Mouse (Mus musculus) G1E (cell line): ENCODE data around the gene Fgfr2. TPM values are rescaled to one million over a fixed set of nuclear protein-coding genes. Genes with fewer than 3 reads are reported as not detected.

ENCODE experiments used
- ATAC-seq: 2 replicates; pipeline ENCODE4 v1.8.0; 2016; ENCODE audit warnings: mild to moderate bottlenecking; ENCODE audit not compliant: insufficient number of reproducible peaks, poor library complexity, low FRiP score, severe bottlenecking; ENCODE audit errors: extremely low read depth
- DNase-seq: peaks from one replicate; pipeline ENCODE4 v3.0.0; 2012; ENCODE audit warnings: low spot score
- H3K27me3 ChIP-seq: 2 replicates; pipeline ENCODE4 v1.6.1; 2012; ENCODE audit warnings: mild to moderate bottlenecking, low read length, inconsistent platforms; ENCODE audit not compliant: insufficient read depth
- H3K36me3 ChIP-seq: replicated peaks from 2 replicates; pipeline ENCODE3; 2012; ENCODE audit warnings: mild to moderate bottlenecking, inconsistent platforms
- H3K4me1 ChIP-seq: 2 replicates; pipeline ENCODE4 v1.6.1; 2012; ENCODE audit warnings: low read depth, low read length, inconsistent platforms, mixed read lengths; ENCODE audit not compliant: insufficient read depth
- H3K4me3 ChIP-seq: 2 replicates; pipeline ENCODE4 v1.5.1; 2012; ENCODE audit warnings: low read depth, mild to moderate bottlenecking, inconsistent platforms, low read length, moderate library complexity, mixed read lengths
- H3K9me3 ChIP-seq: replicated peaks from 2 replicates; pipeline ENCODE4 v1.6.1; 2012; ENCODE audit warnings: inconsistent platforms
- CTCF ChIP-seq: IDR thresholded peaks from 2 replicates; pipeline ENCODE4 v1.5.1; 2012; ENCODE audit warnings: low read depth, low read length, inconsistent platforms, mixed read lengths
- GATA1 ChIP-seq: IDR thresholded peaks from 2 replicates; pipeline ENCODE4 v1.6.1; 2012; ENCODE audit warnings: borderline replicate concordance, low read length, inconsistent platforms, mixed read lengths
- GATA2 ChIP-seq: IDR thresholded peaks from 2 replicates; pipeline ENCODE4 v1.6.1; 2012; ENCODE audit warnings: low read depth, low read length, inconsistent platforms, borderline replicate concordance
- POLR2AphosphoS5 ChIP-seq: IDR thresholded peaks from 2 replicates; pipeline ENCODE4 v1.6.1; 2012; ENCODE audit warnings: low read depth, low read length, inconsistent platforms; ENCODE audit not compliant: insufficient replicate concordance
- TAL1 ChIP-seq: conservative IDR thresholded peaks from 2 replicates; pipeline ENCODE4 v1.6.1; 2012; ENCODE audit warnings: low read depth, low read length, inconsistent platforms, mixed read lengths
- polyA plus RNA-seq: library from polyadenylated mRNA; stranded (reverse); fragments of >175 nt; gene quantifications from 2 replicates; pipeline ENCODE4 v1.2.3, GENCODE M21; 2012
- total RNA-seq, 2 experiments: library from RNA; stranded (forward) in 1 of 2; stranded (reverse) in 1 of 2; fragments of 200-1000 nt in 1 of 2; fragments of >200 nt in 1 of 2; fragmentation: Nextera tagmentation in 1 of 2; gene quantifications; 2 replicates each; pipeline ENCODE4 v1.2.3; 2014 to 2017

Gene Fgfr2
- total and polyA plus RNA-seq, 3 experiments = 0.22 TPM; not detected in 2

DNA sequence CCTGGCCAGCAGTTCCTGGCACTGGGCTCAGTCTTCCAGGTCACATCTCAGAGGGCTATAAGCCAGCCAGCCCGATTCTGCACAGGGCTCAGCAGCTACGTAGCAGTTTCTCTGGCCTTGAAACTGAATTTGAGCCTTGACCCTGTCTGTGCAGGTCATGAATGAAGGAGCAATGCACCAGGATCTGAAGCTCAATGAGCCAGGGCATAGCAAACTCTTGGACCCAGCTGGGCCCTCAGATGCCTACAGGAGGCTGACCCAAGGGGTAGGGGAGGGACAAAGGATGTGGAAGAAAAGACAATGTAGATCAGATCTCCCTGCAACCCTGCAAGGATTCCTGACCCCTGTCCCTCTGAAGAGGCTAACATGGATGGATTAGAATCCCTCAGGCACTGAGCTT, 1801.0 kb downstream of the Fgfr2 start, which contains the start of gene Cuzd1:
Cuzd1 (minus strand) TSS at position 101 of the 400 bp plus-strand sequence.
- DNase-seq (no peak), ATAC-seq (no peak)
- Histone ChIP-seq H3K36me3 (no peaks in the 10 kb centered on the region), H3K4me1 (no peaks in the 10 kb centered on the region), H3K27me3 (no peaks in the 10 kb centered on the region), H3K4me3 (no peak within 1 kb of the TSS), H3K9me3 (no peaks in the 10 kb centered on the region)
- TF ChIP-seq TAL1 (no peak), GATA2 (no peak), GATA1 (no peak), POLR2AphosphoS5 (no peak), CTCF (no peak)

DNA sequence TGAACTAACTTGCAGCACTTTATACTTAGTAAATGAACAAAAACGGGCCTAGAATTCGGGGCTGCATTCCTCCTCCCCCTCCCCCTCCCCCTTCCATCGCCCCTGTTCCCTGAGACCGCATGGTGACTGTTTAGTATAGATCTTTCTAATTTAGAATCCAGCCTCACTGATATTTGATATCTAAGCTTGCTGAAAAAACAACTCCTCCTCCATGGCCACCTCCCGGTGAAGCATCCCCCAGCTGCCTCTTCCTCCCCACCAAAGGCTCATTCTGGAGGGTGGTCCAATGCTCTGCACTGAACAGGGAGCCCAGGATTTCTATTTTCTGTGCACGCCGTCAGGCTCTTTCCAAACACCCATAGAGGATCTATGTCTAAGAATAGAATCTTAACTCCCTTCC, 1804.8 kb downstream of the Fgfr2 start:
- H3K9me3 ChIP-seq = no peaks in the 10 kb centered on the region
- no peak for ATAC-seq
- no peaks in the 10 kb centered on the region for H3K4me1 ChIP-seq
- H3K4me3 ChIP-seq = no peak overlapping the region
- H3K27me3 ChIP-seq = no peaks in the 10 kb centered on the region
- TF ChIP-seq GATA2 (no peak), POLR2AphosphoS5 (no peak), CTCF (no peak), TAL1 (no peak), GATA1 (no peak)
- H3K36me3 ChIP-seq = no peaks in the 10 kb centered on the region
- DNase-seq = no peak

DNA sequence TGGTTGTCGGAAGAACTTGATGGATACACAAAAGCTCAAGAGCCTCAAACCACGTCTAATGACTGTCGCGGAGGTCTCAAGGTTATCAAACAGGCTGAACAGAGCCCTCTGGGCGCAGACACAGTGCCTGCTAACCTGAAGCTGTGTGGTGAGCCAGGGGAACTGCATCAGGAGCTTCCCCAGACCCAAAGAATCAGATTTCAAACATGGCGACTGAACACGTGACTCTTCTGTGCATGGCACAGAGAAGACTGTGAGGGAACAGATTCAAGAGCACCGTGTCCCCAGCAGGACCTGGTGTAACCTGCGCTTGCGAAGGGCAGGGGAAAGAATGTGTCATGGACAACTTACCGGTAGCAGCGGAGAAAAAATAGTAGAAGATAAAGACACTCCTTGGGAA, 1805.6 kb downstream of the Fgfr2 start:
- no peak overlapping the region for H3K4me3 ChIP-seq
- DNase-seq (no peak), ATAC-seq (no peak)
- TF ChIP-seq GATA2 = no peak
- H3K27me3 ChIP-seq = no peaks in the 10 kb centered on the region
- no peaks in the 10 kb centered on the region for H3K9me3 ChIP-seq
- no peaks in the 10 kb centered on the region for H3K36me3 ChIP-seq
- H3K4me1 ChIP-seq = no peaks in the 10 kb centered on the region

DNA sequence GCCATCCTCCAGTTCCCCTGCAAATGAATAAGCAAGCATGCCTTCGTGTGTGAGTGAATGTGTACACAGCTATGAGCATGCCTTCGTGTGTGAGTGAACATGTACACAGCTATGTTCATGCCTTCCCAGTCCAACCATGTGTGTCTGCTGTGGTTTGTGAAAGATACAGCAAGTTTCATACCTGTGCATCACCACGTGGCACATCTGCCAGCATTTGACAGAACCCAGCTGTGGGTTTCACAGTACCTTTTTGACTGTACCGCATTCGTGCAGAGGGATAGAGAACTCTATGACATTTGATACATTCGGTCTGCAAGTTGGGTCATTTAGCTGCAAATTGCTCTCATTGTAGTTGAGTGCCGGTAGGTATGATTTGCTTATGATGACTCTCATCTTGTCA, 1808.7 kb downstream of the Fgfr2 start:
- no peak for ATAC-seq
- Histone ChIP-seq H3K27me3 (no peaks in the 10 kb centered on the region), H3K9me3 (no peaks in the 10 kb centered on the region), H3K4me1 (no peaks in the 10 kb centered on the region), H3K36me3 (no peaks in the 10 kb centered on the region), H3K4me3 (no peak overlapping the region)
- TF ChIP-seq POLR2AphosphoS5 (no peak), GATA1 (no peak), GATA2 (no peak), CTCF (no peak), TAL1 (no peak)
- no peak for DNase-seq

DNA sequence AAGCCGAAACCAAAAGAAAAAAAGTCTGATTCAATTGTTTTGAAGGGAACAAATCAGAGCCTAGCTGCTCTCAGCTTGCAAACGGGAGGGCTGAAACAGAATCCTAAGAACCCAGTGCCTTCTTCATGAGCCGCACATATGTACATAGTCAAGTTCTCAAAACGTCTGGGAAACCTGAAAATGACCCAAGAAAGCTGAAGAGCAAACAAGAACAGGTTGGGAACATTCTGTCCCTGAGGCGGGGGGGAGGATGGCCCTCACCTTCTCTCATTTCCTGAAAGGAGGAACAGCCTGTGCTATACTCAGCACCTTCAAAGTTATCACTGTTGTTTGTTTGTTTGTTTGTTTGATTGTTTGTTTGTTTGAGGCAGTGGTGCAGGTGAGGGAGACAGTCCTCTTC, 1816.4 kb downstream of the Fgfr2 start:
- H3K4me1 ChIP-seq = no peaks in the 10 kb centered on the region
- TF ChIP-seq CTCF (no peak), GATA2 (no peak), TAL1 (no peak), POLR2AphosphoS5 (no peak), GATA1 (no peak)
- no peak for DNase-seq
- H3K4me3 ChIP-seq = no peak overlapping the region
- no peaks in the 10 kb centered on the region for H3K36me3 ChIP-seq
- ATAC-seq = no peak
- H3K9me3 ChIP-seq = peaks cover 12% of the 10 kb centered on the region
- no peaks in the 10 kb centered on the region for H3K27me3 ChIP-seq

DNA sequence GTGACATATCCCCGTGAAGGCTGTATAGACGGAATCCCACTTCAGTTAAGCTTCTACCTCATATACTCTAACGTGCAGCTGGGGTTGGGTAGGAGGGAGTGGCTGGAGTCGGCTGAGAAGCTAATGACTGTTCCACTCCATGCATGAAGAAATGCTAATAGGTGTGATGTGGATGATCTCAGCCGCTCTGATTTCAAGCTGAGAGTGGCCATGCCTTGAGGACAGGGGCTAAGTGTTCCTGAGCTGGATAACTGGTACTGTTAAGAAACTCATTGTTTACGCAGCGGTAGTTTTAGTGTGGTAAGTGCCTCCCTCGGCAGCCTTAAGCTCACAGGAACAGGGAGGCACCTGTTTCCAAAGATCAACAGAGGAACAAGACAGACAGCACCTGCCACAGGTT, 1819.8 kb downstream of the Fgfr2 start:
- ATAC-seq (no peak), DNase-seq (no peak)
- no peak for TF ChIP-seq POLR2AphosphoS5
- no peak for TF ChIP-seq GATA1
- no peak for TF ChIP-seq TAL1
- no peak for TF ChIP-seq GATA2
- TF ChIP-seq CTCF = no peak
- H3K4me3 ChIP-seq = no peak overlapping the region
- H3K36me3 ChIP-seq = no peaks in the 10 kb centered on the region
- no peaks in the 10 kb centered on the region for H3K4me1 ChIP-seq
- no peaks in the 10 kb centered on the region for H3K27me3 ChIP-seq
- H3K9me3 ChIP-seq = peaks cover 20% of the 10 kb centered on the region

DNA sequence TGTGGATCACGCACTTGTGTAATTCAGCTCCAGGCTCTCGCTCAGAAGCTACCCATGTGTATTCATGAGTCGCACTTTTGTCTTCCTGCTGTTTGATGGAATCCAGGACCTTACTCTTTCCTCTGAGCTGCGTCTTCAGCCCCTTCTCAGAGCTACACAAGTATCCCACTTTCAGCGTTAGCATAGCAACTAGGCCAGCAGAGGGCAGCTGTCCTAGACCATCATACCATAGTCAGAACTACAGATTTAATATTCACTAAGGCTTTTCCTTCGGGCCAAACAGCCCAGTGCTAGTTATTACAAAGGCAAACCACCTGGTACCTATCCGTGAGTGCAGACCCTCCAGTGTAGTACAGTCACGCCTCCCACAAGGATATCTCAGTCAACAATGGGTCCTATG, 1826.0 kb downstream of the Fgfr2 start:
- H3K9me3 ChIP-seq = peaks cover 17% of the 10 kb centered on the region
- no peak overlapping the region for H3K4me3 ChIP-seq
- TF ChIP-seq CTCF (no peak), TAL1 (no peak), POLR2AphosphoS5 (no peak), GATA2 (no peak), GATA1 (no peak)
- H3K27me3 ChIP-seq = no peaks in the 10 kb centered on the region
- no peaks in the 10 kb centered on the region for H3K4me1 ChIP-seq
- no peak for ATAC-seq
- DNase-seq = no peak
- H3K36me3 ChIP-seq = no peaks in the 10 kb centered on the region
